Mouse (Mus musculus): ENCODE data around the gene Gbp7. TPM values are rescaled to one million over a fixed set of nuclear protein-coding genes. Genes with fewer than 3 reads are reported as not detected.

Gene Gbp7
- polyA plus RNA-seq, 1 experiment, result 18.6 TPM

GRCm38 (mm10) chr3:142588888-142589287, 58.7 kb downstream of the Gbp7 start:
- TF ChIP-seq POLR2A (IDR thresholded peaks at IDR 0.05; ENCODE audit: borderline replicate concordance, low read depth, low read length) (no peak), CTCF (IDR thresholded peaks at IDR 0.05; ENCODE audit: low read depth, low read length) (no peak)
- Histone ChIP-seq H3K4me3 (ENCODE audit: insufficient read depth, low read length) (no peak overlapping the region), H3K4me1 (ENCODE audit: control insufficient read depth, insufficient read depth, low read length) (peaks cover 4% of the 10 kb centered on the region), H3K27ac (ENCODE audit: insufficient read depth, low read depth, low read length) (no peak overlapping the region)

GRCm38 (mm10) chr3:142590431-142591067, 60.4 kb downstream of the Gbp7 start:
- H3K4me1 ChIP-seq (ENCODE audit: control insufficient read depth, insufficient read depth, low read length), result peaks cover 4% of the 10 kb centered on the region
- TF ChIP-seq POLR2A (IDR thresholded peaks at IDR 0.05; ENCODE audit: borderline replicate concordance, low read depth, low read length), result no peak
- no peak for TF ChIP-seq CTCF (IDR thresholded peaks at IDR 0.05; ENCODE audit: low read depth, low read length)
- no peak overlapping the region for H3K4me3 ChIP-seq (ENCODE audit: insufficient read depth, low read length)
- H3K27ac ChIP-seq (ENCODE audit: insufficient read depth, low read depth, low read length), result peak overlapping the region; percentile 27; the same call in 1 of the 2 replicates

- H3K4me3 ChIP-seq (ENCODE audit: insufficient read depth, low read length), result no peak within 1 kb of the TSS
- H3K4me1 ChIP-seq (ENCODE audit: control insufficient read depth, insufficient read depth, low read length), result peaks cover 4% of the 10 kb centered on the region
- no peak within 1 kb of the TSS for H3K27ac ChIP-seq (ENCODE audit: insufficient read depth, low read depth, low read length)
- TF ChIP-seq CTCF (IDR thresholded peaks at IDR 0.05; ENCODE audit: low read depth, low read length) (no peak), POLR2A (IDR thresholded peaks at IDR 0.05; ENCODE audit: borderline replicate concordance, low read depth, low read length) (no peak)
Observed at GRCm38 (mm10) chr3:142594547-142594946, 64.4 kb downstream of the Gbp7 start, which contains the start of gene Gbp2b. Gene Gbp2b, plus strand, starts transcription at chr3:142594847.

- H3K27ac ChIP-seq (ENCODE audit: insufficient read depth, low read depth, low read length), result no peak overlapping the region
- H3K4me3 ChIP-seq (ENCODE audit: insufficient read depth, low read length), result no peak overlapping the region
- TF ChIP-seq CTCF (IDR thresholded peaks at IDR 0.05; ENCODE audit: low read depth, low read length) (no peak), POLR2A (IDR thresholded peaks at IDR 0.05; ENCODE audit: borderline replicate concordance, low read depth, low read length) (no peak)
- no peaks in the 10 kb centered on the region for H3K4me1 ChIP-seq (ENCODE audit: control insufficient read depth, insufficient read depth, low read length)
Observed at GRCm38 (mm10) chr3:142597923-142598322, 67.8 kb downstream of the Gbp7 start.

Other genes with a start within 250 kb of the Gbp7 start
- 60.9 and 64.9 TPM in 2 replicates for gene Pdlim5, start 134.6 kb upstream of the Gbp7 start, polyA plus RNA-seq (2012; ENCODE audit: insufficient read depth, insufficient read length, missing spikeins)
- gene Gbp5, start 36.4 kb upstream of the Gbp7 start, polyA plus RNA-seq (2012; ENCODE audit: insufficient read depth, insufficient read length, missing spikeins), result 8.3 and 9.6 TPM in 2 replicates
- gene Gbp3, start 29.7 kb downstream of the Gbp7 start, polyA plus RNA-seq (2012; ENCODE audit: insufficient read depth, insufficient read length, missing spikeins), result 27.5 and 31.0 TPM in 2 replicates
- not detected in 2 replicates for gene Gbp2b, start 64.5 kb downstream of the Gbp7 start, polyA plus RNA-seq (2012; ENCODE audit: insufficient read depth, insufficient read length, missing spikeins)
- gene Gbp2, start 90.3 kb downstream of the Gbp7 start, polyA plus RNA-seq (2012; ENCODE audit: insufficient read depth, insufficient read length, missing spikeins), result 30.4 and 31.0 TPM in 2 replicates
- gene Kyat3, start 170.7 kb downstream of the Gbp7 start, polyA plus RNA-seq (2012; ENCODE audit: insufficient read depth, insufficient read length, missing spikeins), result 3.0 and 3.4 TPM in 2 replicates
- 51.5 and 62.8 TPM in 2 replicates for gene Gtf2b, start 234.7 kb downstream of the Gbp7 start, polyA plus RNA-seq (2012; ENCODE audit: insufficient read depth, insufficient read length, missing spikeins)